Mouse (Mus musculus) liver, embryonic 11.5 days (tissue): ENCODE measurements around the gene Ints1. TPM values are rescaled to one million over a fixed set of nuclear protein-coding genes. Genes with fewer than 3 reads are reported as not detected.
A peak's percentile ranks its signal among the peaks of the same experiment; 100 is the strongest.

ENCODE experiments used
- ATAC-seq: fragments of 200-750 bp; cut with Nextera tagmentation; replicated peaks from 2 replicates; pipeline ENCODE4 v1.8.0; 2017; ENCODE audit warnings: moderate number of reproducible peaks, mild to moderate bottlenecking, moderate TSS enrichment, moderate library complexity; ENCODE audit not compliant: low FRiP score
- DNase-seq: peaks from one replicate; pipeline ENCODE4 v3.0.0-alpha.2; 2017; ENCODE audit warnings: low spot score
- H3K27ac ChIP-seq: fragments of 300-500 bp; sonication (generic); 2 replicates; pipeline ENCODE4 v1.5.1; 2014; ENCODE audit warnings: mild to moderate bottlenecking, low read depth, low read length, control low read depth
- H3K27me3 ChIP-seq: fragments of 300-500 bp; sonication (generic); replicated peaks from 2 replicates; pipeline ENCODE4 v1.6.1; 2014; ENCODE audit warnings: low read length, mixed read lengths; ENCODE audit not compliant: control insufficient read depth, insufficient read depth
- H3K36me3 ChIP-seq: fragments of 300-500 bp; sonication (generic); 2 replicates; pipeline ENCODE4 v1.6.1; 2014; ENCODE audit warnings: mild to moderate bottlenecking, low read length, moderate library complexity, mixed read lengths; ENCODE audit not compliant: control insufficient read depth, insufficient read depth
- H3K4me1 ChIP-seq: fragments of 300-500 bp; sonication (generic); replicated peaks from 2 replicates; pipeline ENCODE4 v1.6.1; 2014; ENCODE audit warnings: low read length, mixed read lengths; ENCODE audit not compliant: control insufficient read depth, insufficient read depth
- H3K4me2 ChIP-seq: fragments of 300-500 bp; sonication (generic); 2 replicates; pipeline ENCODE4 v1.6.1; 2014; ENCODE audit warnings: mild to moderate bottlenecking, control low read depth, moderate library complexity
- H3K4me3 ChIP-seq: fragments of 300-500 bp; sonication (generic); 2 replicates; pipeline ENCODE4 v1.5.1; 2014; ENCODE audit warnings: low read depth, low read length, control low read depth
- H3K9ac ChIP-seq: fragments of 300-500 bp; sonication (generic); 2 replicates; pipeline ENCODE4 v1.6.1; 2014; ENCODE audit warnings: low read depth, low read length, control low read depth
- H3K9me3 ChIP-seq: fragments of 300-500 bp; sonication (generic); 2 replicates; pipeline ENCODE4 v1.6.1; 2016; ENCODE audit warnings: low read length, inconsistent platforms, mixed read lengths; ENCODE audit not compliant: control insufficient read depth
- WGBS: fragments of 180-500 bp; shearing (Covaris S2); extraction: QIAGEN DNeasy Blood & Tissue Kit; methylation state at CpG from one replicate; pipeline ENCODE4 v1.1.7; 2014; 5-methylcytosine and 5-hydroxymethylcytosine counted together
- polyA plus RNA-seq: library from polyadenylated mRNA; unstranded; fragments of >200 nt; fragmentation: Nextera tagmentation; extraction: Ambion mirVana; gene quantifications from 2 replicates; pipeline ENCODE4 v1.2.1, GENCODE M21; 2014

Gene Ints1
- 34.9 TPM in 2 replicates for polyA plus RNA-seq

- peak; percentile 92 for DNase-seq
- Histone ChIP-seq H3K27ac (peak within 1 kb of the TSS; percentile 34; the same call in 1 of the 2 replicates), H3K4me1 (peaks cover 9% of the 10 kb centered on the region), H3K4me2 (peak within 1 kb of the TSS; percentile 78), H3K36me3 (peaks cover 24% of the 10 kb centered on the region), H3K9ac (peak within 1 kb of the TSS; percentile 73), H3K27me3 (no peaks in the 10 kb centered on the region), H3K4me3 (peak within 1 kb of the TSS; percentile 98), H3K9me3 (no peaks in the 10 kb centered on the region)
- WGBS = under 1% methylated on average over 55 of the region's 55 CpGs
- ATAC-seq = peak; percentile 89
Measured at GRCm38 (mm10) chr5:139775216-139775926, at the start of gene Ints1. Gene Ints1 (minus strand): TSS chr5:139775674.

- WGBS = 93% methylated on average over 10 of the region's 10 CpGs
- H3K9me3 ChIP-seq = no peaks in the 10 kb centered on the region
- no peak overlapping the region for H3K27ac ChIP-seq
- no peaks in the 10 kb centered on the region for H3K27me3 ChIP-seq
- peaks cover 22% of the 10 kb centered on the region for H3K4me1 ChIP-seq
- ATAC-seq = no peak
- no peak overlapping the region for H3K4me2 ChIP-seq
- H3K36me3 ChIP-seq = peaks cover 27% of the 10 kb centered on the region
- no peak for DNase-seq
- no peak overlapping the region for H3K4me3 ChIP-seq
- H3K9ac ChIP-seq = no peak overlapping the region
Measured at GRCm38 (mm10) chr5:139824531-139824930, 49.1 kb upstream of the Ints1 start.

GRCm38 (mm10) chr5:139821466-139822459 lies 46.3 kb upstream of the Ints1 start:
- no peak overlapping the region for H3K4me2 ChIP-seq
- peak overlapping the region; percentile 8; the same call in 1 of the 2 replicates for H3K27ac ChIP-seq
- H3K36me3 ChIP-seq = peaks cover 27% of the 10 kb centered on the region
- no peaks in the 10 kb centered on the region for H3K27me3 ChIP-seq
- DNase-seq (no peak), ATAC-seq (no peak)
- 70% methylated on average over 12 of the region's 12 CpGs for WGBS
- H3K9ac ChIP-seq = no peak overlapping the region
- H3K4me3 ChIP-seq = no peak overlapping the region
- no peaks in the 10 kb centered on the region for H3K9me3 ChIP-seq
- peaks cover 35% of the 10 kb centered on the region for H3K4me1 ChIP-seq

- DNase-seq (no peak), ATAC-seq (no peak)
- no peak within 1 kb of the TSS for H3K4me3 ChIP-seq
- H3K9me3 ChIP-seq = no peaks in the 10 kb centered on the region
- H3K27ac ChIP-seq = no peak within 1 kb of the TSS; the same call in 1 of the 2 replicates
- H3K27me3 ChIP-seq = no peaks in the 10 kb centered on the region
- no peak within 1 kb of the TSS for H3K9ac ChIP-seq
- peaks cover 25% of the 10 kb centered on the region for H3K36me3 ChIP-seq
- no peak within 1 kb of the TSS for H3K4me2 ChIP-seq
- H3K4me1 ChIP-seq = peaks cover 34% of the 10 kb centered on the region
- 82% methylated on average over 9 of the region's 9 CpGs for WGBS
Measured at GRCm38 (mm10) chr5:139819538-139820181, 44.2 kb upstream of the Ints1 start, which contains the start of gene Tmem184a. Gene Tmem184a (minus strand): TSS chr5:139819917.

DNA sequence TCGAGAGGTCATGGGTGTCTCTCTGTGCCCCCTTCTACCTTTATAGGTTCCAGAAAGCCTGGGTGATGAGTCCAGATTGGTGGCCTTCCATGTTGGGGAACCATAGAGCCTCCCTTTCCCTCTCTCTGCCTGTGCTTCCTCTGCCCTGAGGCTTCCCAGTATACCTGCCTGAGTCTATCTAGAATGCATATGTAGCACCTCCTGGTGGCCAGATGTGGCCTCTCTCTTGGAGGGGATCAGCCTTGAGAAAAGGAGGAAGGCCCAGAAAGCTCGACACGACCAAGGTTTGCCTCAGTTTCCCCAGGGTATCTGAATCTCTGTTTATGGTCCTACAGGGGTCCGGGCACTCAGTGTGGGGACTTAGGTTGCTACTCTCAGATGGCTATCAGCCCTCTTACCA lies 43.3 kb upstream of the Ints1 start:
- Histone ChIP-seq H3K4me1 (peaks cover 40% of the 10 kb centered on the region), H3K4me2 (no peak overlapping the region; the same call in 1 of the 2 replicates), H3K4me3 (no peak overlapping the region), H3K36me3 (peaks cover 22% of the 10 kb centered on the region), H3K9me3 (no peaks in the 10 kb centered on the region), H3K27me3 (peaks cover 4% of the 10 kb centered on the region), H3K9ac (peak overlapping the region; percentile 40; the same call in 1 of the 2 replicates), H3K27ac (0 out of 2 replicates have a peak overlapping the region, but pooled peaks have one; percentile 71)
- DNase-seq = no peak
- peak; percentile 78 for ATAC-seq
- 49% methylated on average over 4 of the region's 4 CpGs for WGBS

DNA sequence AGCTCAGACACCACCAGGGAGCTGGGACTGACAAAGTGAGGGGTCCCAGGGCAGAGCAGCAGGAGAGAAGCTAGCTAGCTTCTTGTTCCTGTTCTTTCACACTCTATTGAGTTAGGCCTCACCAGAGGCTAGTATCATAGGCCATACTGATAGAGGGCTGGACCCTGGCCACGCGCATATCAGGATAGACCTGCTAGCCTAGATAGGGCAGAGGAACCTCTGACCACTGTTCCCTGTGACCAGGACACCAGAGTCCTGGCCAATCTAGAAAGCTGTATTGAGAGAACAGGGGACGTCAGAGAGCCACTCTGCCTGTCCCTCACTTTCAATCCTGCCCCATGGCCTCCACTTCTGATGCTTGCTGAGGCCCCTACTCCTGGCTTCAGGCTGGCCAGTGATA lies 42.6 kb upstream of the Ints1 start:
- Histone ChIP-seq H3K36me3 (peaks cover 15% of the 10 kb centered on the region), H3K9ac (peak overlapping the region; percentile 40; the same call in 1 of the 2 replicates), H3K4me2 (peak overlapping the region; percentile 35), H3K4me1 (peaks cover 45% of the 10 kb centered on the region), H3K4me3 (no peak overlapping the region), H3K27me3 (peaks cover 9% of the 10 kb centered on the region), H3K27ac (peak overlapping the region; percentile 71; the same call in 1 of the 2 replicates), H3K9me3 (no peaks in the 10 kb centered on the region)
- no peak for DNase-seq
- 55% methylated on average over 3 of the region's 3 CpGs for WGBS
- peak; percentile 27; the same call in 1 of the 2 replicates for ATAC-seq

DNA sequence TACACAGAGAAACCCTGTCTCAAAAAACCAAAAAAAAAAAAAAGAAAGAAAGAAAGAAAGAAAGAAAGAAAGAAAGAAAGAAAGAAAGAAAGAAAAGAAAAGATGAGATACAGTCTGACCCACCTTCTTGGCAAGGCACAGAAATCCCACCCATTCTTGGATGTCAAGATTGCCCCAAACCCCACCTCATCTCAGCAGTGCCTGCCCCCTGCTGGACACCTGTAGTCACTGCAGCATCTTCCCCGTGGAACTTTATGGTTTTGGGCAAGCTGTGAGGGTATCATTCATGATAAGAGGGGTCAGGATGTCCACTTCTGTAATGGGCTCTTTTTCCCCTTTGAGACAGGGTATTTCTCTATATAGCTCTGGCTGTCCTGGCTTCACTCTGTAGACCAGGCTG lies 41.8 kb upstream of the Ints1 start:
- no peak overlapping the region for H3K9ac ChIP-seq
- H3K9me3 ChIP-seq = no peaks in the 10 kb centered on the region
- peak overlapping the region; percentile 71; the same call in 1 of the 2 replicates for H3K27ac ChIP-seq
- H3K4me2 ChIP-seq = no peak overlapping the region
- peaks cover 12% of the 10 kb centered on the region for H3K27me3 ChIP-seq
- WGBS = 7% methylated on average over 1 of the region's 1 CpGs
- no peak for ATAC-seq
- no peak overlapping the region for H3K4me3 ChIP-seq
- peaks cover 7% of the 10 kb centered on the region for H3K36me3 ChIP-seq
- H3K4me1 ChIP-seq = peaks cover 45% of the 10 kb centered on the region
- DNase-seq = no peak

GRCm38 (mm10) chr5:139816445-139816844 lies 41.0 kb upstream of the Ints1 start:
- no peak overlapping the region for H3K4me3 ChIP-seq
- H3K4me1 ChIP-seq = peaks cover 46% of the 10 kb centered on the region
- no peak overlapping the region for H3K27ac ChIP-seq
- H3K27me3 ChIP-seq = peaks cover 12% of the 10 kb centered on the region
- H3K36me3 ChIP-seq = no peaks in the 10 kb centered on the region
- no peak overlapping the region for H3K9ac ChIP-seq
- no peaks in the 10 kb centered on the region for H3K9me3 ChIP-seq
- DNase-seq = no peak
- no peak for ATAC-seq
- H3K4me2 ChIP-seq = no peak overlapping the region
